Mouse (Mus musculus) limb, embryonic 10.5 days (tissue): ENCODE measurements around the gene Tubg2. TPM values are rescaled to one million over a fixed set of nuclear protein-coding genes. Genes with fewer than 3 reads are reported as not detected.
"Not testable (repeated sequence)": the region's sequence is repeated elsewhere in the genome, so short reads cannot be mapped to it uniquely, and the experiment has no call there.

Experiments
- DNase-seq: peaks from one replicate; pipeline ENCODE4 v3.0.0-alpha.2; 2017; ENCODE audit warnings: low spot score
- H3K27ac ChIP-seq: fragments of 300-500 bp; sonication (generic); 2 replicates; pipeline ENCODE4 v1.5.1; 2016; ENCODE audit warnings: mild to moderate bottlenecking
- H3K27me3 ChIP-seq: fragments of 300-500 bp; sonication (generic); 2 replicates; pipeline ENCODE4 v1.6.1; 2016; ENCODE audit warnings: low read depth, mild to moderate bottlenecking; ENCODE audit not compliant: poor library complexity, severe bottlenecking
- H3K36me3 ChIP-seq: fragments of 300-500 bp; sonication (generic); 2 replicates; pipeline ENCODE4 v1.6.1; 2016; ENCODE audit warnings: mild to moderate bottlenecking, moderate library complexity
- H3K4me1 ChIP-seq: fragments of 300-500 bp; sonication (generic); 2 replicates; pipeline ENCODE4 v1.6.1; 2016
- H3K4me3 ChIP-seq: fragments of 300-500 bp; sonication (generic); 2 replicates; pipeline ENCODE4 v1.5.1; 2016; ENCODE audit warnings: mild to moderate bottlenecking, moderate library complexity
- H3K9me3 ChIP-seq: fragments of 300-500 bp; sonication (generic); replicated peaks from 2 replicates; pipeline ENCODE4 v1.6.1; 2016; ENCODE audit warnings: mild to moderate bottlenecking
- WGBS: fragments of 180-500 bp; shearing (Covaris S2); methylation state at CpG from one replicate; pipeline ENCODE4 v1.1.7; 2016; 5-methylcytosine and 5-hydroxymethylcytosine counted together
- polyA plus RNA-seq: library from polyadenylated mRNA; unstranded; fragments of >200 nt; fragmentation: Nextera tagmentation; extraction: Ambion mirVana; gene quantifications from 2 replicates; pipeline ENCODE4 v1.2.1, GENCODE M21; 2016

Gene Tubg2
- polyA plus RNA-seq: 2.5 and 3.0 TPM in 2 replicates

- no peaks in the 10 kb centered on the region for H3K36me3 ChIP-seq
- peak within 1 kb of the TSS; percentile 70 for H3K27ac ChIP-seq
- WGBS: 2% methylated on average over 36 of the region's 36 CpGs
- H3K4me3 ChIP-seq: peak within 1 kb of the TSS; percentile 50
- DNase-seq: peak; percentile 71
- H3K27me3 ChIP-seq: peaks cover 37% of the 10 kb centered on the region
- peaks cover 13% of the 10 kb centered on the region for H3K4me1 ChIP-seq
- no peaks in the 10 kb centered on the region for H3K9me3 ChIP-seq
These were observed at the start of gene Tubg2 for GRCm38 (mm10) chr11:101155728-101156371. Tubg2 (plus strand) TSS chr11:101155907.

DNA sequence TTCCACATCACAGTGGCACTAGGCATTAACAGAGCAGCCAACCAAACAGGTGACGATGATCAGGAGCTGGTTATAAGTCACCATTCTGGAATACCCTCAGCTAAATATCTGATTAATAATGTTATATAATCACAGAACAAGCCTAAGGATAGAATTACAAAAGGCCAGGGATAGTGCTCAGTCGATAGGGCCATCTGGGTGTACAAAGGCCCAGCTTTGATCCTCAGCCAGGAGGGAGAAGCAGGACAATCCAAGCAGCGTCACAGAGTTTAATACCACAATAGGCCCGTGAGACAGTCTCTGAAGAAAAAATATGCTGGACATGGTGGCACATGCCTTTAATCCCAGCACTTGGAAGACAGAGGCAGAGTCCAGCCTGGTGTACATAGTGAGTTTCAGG is 46.4 kb upstream of the Tubg2 start:
- peaks cover 47% of the 10 kb centered on the region for H3K36me3 ChIP-seq
- WGBS: 89% methylated on average over 4 of the region's 4 CpGs
- no peak overlapping the region for H3K27ac ChIP-seq
- no peaks in the 10 kb centered on the region for H3K9me3 ChIP-seq
- no peak overlapping the region for H3K4me3 ChIP-seq
- H3K27me3 ChIP-seq: no peaks in the 10 kb centered on the region
- no peak for DNase-seq
- no peaks in the 10 kb centered on the region for H3K4me1 ChIP-seq

- Histone ChIP-seq H3K9me3 (no peaks in the 10 kb centered on the region), H3K27me3 (no peaks in the 10 kb centered on the region), H3K4me1 (no peaks in the 10 kb centered on the region), H3K27ac (no peak overlapping the region), H3K36me3 (peaks cover 45% of the 10 kb centered on the region), H3K4me3 (no peak overlapping the region)
- WGBS: 60% methylated on average over 5 of the region's 5 CpGs
- DNase-seq: no peak
These were observed 45.0 kb upstream of the Tubg2 start for GRCm38 (mm10) chr11:101110708-101111107.

- Histone ChIP-seq H3K27me3 (no peaks in the 10 kb centered on the region), H3K4me3 (no peak overlapping the region), H3K27ac (no peak overlapping the region), H3K9me3 (no peaks in the 10 kb centered on the region), H3K4me1 (0 out of 2 replicates have a peak, but pooled peaks cover 2% of the 10 kb centered on the region), H3K36me3 (peaks cover 45% of the 10 kb centered on the region)
- 94% methylated on average over 4 of the region's 4 CpGs for WGBS
- no peak for DNase-seq
These were observed 44.5 kb upstream of the Tubg2 start for GRCm38 (mm10) chr11:101111178-101111577.

- Histone ChIP-seq H3K4me1 (0 out of 2 replicates have a peak, but pooled peaks cover 2% of the 10 kb centered on the region), H3K9me3 (no peaks in the 10 kb centered on the region), H3K27ac (no peak overlapping the region), H3K36me3 (peaks cover 53% of the 10 kb centered on the region), H3K27me3 (no peaks in the 10 kb centered on the region), H3K4me3 (no peak overlapping the region)
- 93% methylated on average over 3 of the region's 3 CpGs for WGBS
- no peak for DNase-seq
These were observed 43.5 kb upstream of the Tubg2 start for GRCm38 (mm10) chr11:101112186-101112585.

GRCm38 (mm10) chr11:101115564-101115963 is 40.1 kb upstream of the Tubg2 start:
- no peaks in the 10 kb centered on the region for H3K9me3 ChIP-seq
- WGBS: 85% methylated on average over 2 of the region's 2 CpGs
- peaks cover 21% of the 10 kb centered on the region for H3K4me1 ChIP-seq
- no peak overlapping the region for H3K4me3 ChIP-seq
- H3K36me3 ChIP-seq: peaks cover 48% of the 10 kb centered on the region
- DNase-seq: no peak
- no peak overlapping the region for H3K27ac ChIP-seq
- no peaks in the 10 kb centered on the region for H3K27me3 ChIP-seq

DNA sequence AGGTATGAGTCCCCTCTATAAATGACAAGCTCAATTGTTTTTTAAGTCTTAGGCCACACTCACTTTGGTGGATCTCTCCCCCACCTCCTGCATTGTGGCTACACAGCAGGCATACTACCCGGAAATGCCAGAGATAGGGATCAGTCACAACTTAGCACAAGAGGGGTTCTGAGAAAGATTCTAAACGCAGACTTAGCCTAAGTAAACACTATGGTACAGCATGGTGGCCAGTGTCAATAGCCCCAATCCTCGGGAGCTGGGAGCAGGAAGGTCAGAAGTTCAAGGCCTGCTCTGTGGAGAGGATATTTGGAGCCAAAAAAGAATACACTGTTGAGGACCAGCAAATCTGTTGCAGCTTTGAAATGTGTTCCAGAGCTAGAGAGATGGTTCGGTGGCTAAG is 37.6 kb upstream of the Tubg2 start:
- Histone ChIP-seq H3K4me1 (peaks cover 31% of the 10 kb centered on the region), H3K27ac (no peak overlapping the region), H3K9me3 (no peaks in the 10 kb centered on the region), H3K27me3 (no peaks in the 10 kb centered on the region), H3K36me3 (peaks cover 59% of the 10 kb centered on the region), H3K4me3 (peak overlapping the region; percentile 96)
- no peak for DNase-seq
- WGBS: 57% methylated on average over 4 of the region's 4 CpGs

GRCm38 (mm10) chr11:101119131-101119760 is 36.5 kb upstream of the Tubg2 start:
- Histone ChIP-seq H3K4me3 (peak overlapping the region; percentile 96), H3K27ac (peak overlapping the region; percentile 89), H3K9me3 (no peaks in the 10 kb centered on the region), H3K4me1 (peaks cover 31% of the 10 kb centered on the region), H3K36me3 (peaks cover 58% of the 10 kb centered on the region), H3K27me3 (no peaks in the 10 kb centered on the region)
- under 1% methylated on average over 39 of the region's 39 CpGs for WGBS
- DNase-seq: no peak

DNA sequence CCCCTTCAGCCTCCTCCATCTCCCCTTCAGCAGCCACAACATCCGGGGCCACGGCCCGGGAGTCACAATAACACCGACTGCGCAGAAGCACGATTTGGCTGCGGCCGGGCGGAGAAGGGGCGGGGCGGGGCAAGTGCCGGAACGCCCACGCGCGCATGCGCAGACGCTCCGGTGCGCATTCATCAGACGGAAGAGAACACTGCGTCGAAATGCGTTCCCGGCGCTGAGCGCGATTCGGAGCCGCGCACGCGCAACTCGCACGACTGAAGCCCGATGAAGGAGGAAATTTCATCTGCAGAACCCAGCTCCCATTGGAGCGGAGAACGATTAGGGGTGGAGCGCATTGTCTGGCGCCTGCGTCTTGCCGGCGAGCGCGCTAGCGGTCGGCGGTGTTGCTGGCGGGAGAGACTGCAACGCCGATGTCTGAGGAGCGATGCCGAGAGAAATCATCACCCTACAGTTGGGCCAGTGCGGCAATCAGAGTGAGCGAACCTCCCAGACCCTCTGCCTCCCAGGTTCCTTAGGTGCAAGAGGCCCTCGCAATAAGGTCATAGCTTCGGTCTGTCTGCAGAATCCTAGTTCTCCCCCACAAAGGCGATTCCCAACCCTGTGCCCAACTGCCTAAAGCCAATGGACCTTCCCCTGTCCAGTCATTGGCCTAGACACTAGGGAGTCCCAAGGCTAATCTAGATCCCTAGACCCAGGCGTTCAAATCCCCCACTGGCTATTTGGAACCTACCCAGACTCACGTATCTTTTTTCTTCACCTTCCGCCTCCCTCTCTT is 35.8 kb upstream of the Tubg2 start, which contains the start of the genes Retreg3 and Tubg1:
Retreg3 (minus strand) TSS at position 133 of the 784 bp plus-strand sequence.
Tubg1 (plus strand) TSS at position 178 of the 784 bp plus-strand sequence.
- H3K36me3 ChIP-seq: peaks cover 59% of the 10 kb centered on the region
- WGBS: under 1% methylated on average over 61 of the region's 61 CpGs
- H3K4me3 ChIP-seq: peak within 1 kb of the TSS; percentile 96
- H3K27me3 ChIP-seq: no peaks in the 10 kb centered on the region
- H3K27ac ChIP-seq: peak within 1 kb of the TSS; percentile 89
- peaks cover 31% of the 10 kb centered on the region for H3K4me1 ChIP-seq
- DNase-seq: peak; percentile 100
- no peaks in the 10 kb centered on the region for H3K9me3 ChIP-seq

DNA sequence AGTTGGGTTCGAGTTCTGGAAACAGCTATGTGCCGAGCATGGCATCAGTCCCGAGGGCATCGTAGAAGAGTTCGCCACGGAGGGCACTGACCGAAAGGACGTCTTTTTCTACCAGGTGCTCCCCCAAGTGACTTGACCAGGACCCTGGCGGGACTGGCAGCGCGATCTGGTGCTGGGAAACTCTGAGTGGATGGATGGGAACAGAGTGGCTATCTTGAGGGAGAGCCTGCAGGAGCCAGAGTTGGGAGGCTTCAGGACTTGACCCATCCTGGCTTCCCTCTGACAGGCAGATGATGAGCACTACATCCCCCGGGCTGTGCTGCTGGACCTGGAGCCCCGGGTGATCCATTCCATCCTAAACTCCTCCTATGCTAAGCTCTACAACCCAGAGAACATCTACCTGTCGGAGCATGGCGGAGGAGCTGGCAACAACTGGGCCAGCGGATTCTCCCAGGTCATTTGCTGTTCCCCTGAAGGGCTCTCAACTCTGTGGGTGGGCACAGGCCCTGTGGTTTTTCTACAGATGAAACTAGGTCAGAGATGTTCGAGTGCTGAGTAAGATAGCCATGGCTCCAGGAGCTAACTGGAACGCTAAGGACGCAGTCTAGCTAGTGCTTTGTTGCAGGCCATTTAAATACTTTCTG is 35.0 kb upstream of the Tubg2 start:
- H3K9me3 ChIP-seq: no peaks in the 10 kb centered on the region
- no peak for DNase-seq
- no peaks in the 10 kb centered on the region for H3K27me3 ChIP-seq
- WGBS: 26% methylated on average over 19 of the region's 19 CpGs
- H3K4me1 ChIP-seq: peaks cover 31% of the 10 kb centered on the region
- peak overlapping the region; percentile 96 for H3K4me3 ChIP-seq
- H3K36me3 ChIP-seq: peaks cover 60% of the 10 kb centered on the region
- peak overlapping the region; percentile 89 for H3K27ac ChIP-seq

- not testable (repeated sequence) for H3K4me3 ChIP-seq, H3K27ac ChIP-seq, H3K9me3 ChIP-seq, DNase-seq, H3K27me3 ChIP-seq
- WGBS: 97% methylated on average over 8 of the region's 8 CpGs
- H3K36me3 ChIP-seq: peaks cover 62% of the 10 kb centered on the region
- H3K4me1 ChIP-seq: peaks cover 15% of the 10 kb centered on the region
These were observed 31.2 kb upstream of the Tubg2 start for GRCm38 (mm10) chr11:101124494-101124893.

- not testable (repeated sequence) for H3K9me3 ChIP-seq, H3K27me3 ChIP-seq, DNase-seq, H3K27ac ChIP-seq, H3K4me3 ChIP-seq
- peaks cover 14% of the 10 kb centered on the region for H3K4me1 ChIP-seq
- peaks cover 62% of the 10 kb centered on the region for H3K36me3 ChIP-seq
- WGBS: 94% methylated on average over 9 of the region's 9 CpGs
These were observed 30.7 kb upstream of the Tubg2 start for GRCm38 (mm10) chr11:101125008-101125407.
